ENCODE assay signal across 9 mouse cellular contexts in the genomic region with DNA sequence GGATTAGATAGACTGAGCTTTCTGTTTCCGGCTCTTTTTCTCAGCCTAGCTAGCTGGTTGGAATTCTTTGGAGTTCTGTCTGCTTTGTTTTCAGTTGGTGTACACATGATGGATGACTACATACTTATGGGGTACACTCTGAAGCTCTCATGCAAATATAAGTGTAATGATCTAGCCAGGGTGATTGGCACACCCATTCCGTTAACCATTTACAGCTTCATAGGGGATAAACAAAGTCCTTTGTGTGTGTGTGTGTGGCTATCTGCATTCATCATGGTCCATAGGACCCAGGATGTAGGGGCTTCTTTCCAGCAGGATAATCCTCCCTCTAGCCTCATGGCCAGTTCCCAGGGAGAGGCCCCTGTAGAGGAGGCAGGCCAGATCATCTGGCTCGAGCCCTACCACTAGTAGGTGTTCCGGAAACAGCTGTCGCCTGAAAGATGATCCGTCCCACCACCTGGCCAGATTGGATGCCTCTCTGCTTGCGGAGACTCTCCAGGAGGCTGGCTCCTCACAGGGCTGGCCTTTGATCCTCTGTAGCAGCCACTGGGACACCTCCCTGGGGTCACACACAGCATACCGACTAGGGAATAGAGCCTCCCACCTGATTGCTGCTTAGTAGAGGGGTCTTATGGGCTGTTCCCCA. TPM values are rescaled to one million over a fixed set of nuclear protein-coding genes. Genes with fewer than 3 reads are reported as not detected.
A peak's percentile ranks its signal among the peaks of the same experiment; 100 is the strongest.
DNase-seq lines count a peak whose midpoint lies in the region; ATAC-seq lines count a peak whose summit lies in the region.
"Had no signal": no experiment of that assay in that cellular context is flagged by ENCODE, and none has a peak within 500 bp of the region (broad histone marks: within the 10 kb centered on the region; RNA-seq: fewer than 3 reads in every experiment).

No protein-coding gene starts in this region.

- no peaks in the 10 kb centered on the region for H3K9me3 ChIP-seq in hindbrain, embryonic 14.5 days (ENCODE audit: control insufficient read depth, low read length)
- no peaks in the 10 kb centered on the region for H3K9me3 ChIP-seq in liver, embryonic 12.5 days (replicated peaks)
- no peaks in the 10 kb centered on the region for H3K9me3 ChIP-seq in stomach, embryonic 16.5 days (replicated peaks; ENCODE audit: control insufficient read depth, low read length)

- H3K27ac ChIP-seq in hindbrain, embryonic 14.5 days: peak overlapping the region; percentile 32; the same call in 1 of the 2 replicates
- H3K27ac ChIP-seq in liver, embryonic 12.5 days: no peak overlapping the region
- peak overlapping the region; percentile 17; the same call in 1 of the 2 replicates for H3K27ac ChIP-seq in stomach, embryonic 16.5 days (ENCODE audit: low read length)

- no peaks in the 10 kb centered on the region for H3K36me3 ChIP-seq in hindbrain, embryonic 14.5 days (replicated peaks; ENCODE audit: control insufficient read depth, insufficient read depth)
- H3K36me3 ChIP-seq in liver, embryonic 12.5 days: peaks cover 9% of the 10 kb centered on the region
- H3K36me3 ChIP-seq in stomach, embryonic 16.5 days (ENCODE audit: control insufficient read depth, insufficient read depth, low read length): no peaks in the 10 kb centered on the region

- H3K4me1 ChIP-seq in hindbrain, embryonic 14.5 days (replicated peaks; ENCODE audit: control insufficient read depth, insufficient read depth, low read length): peaks cover 25% of the 10 kb centered on the region
- peaks cover 37% of the 10 kb centered on the region for H3K4me1 ChIP-seq in liver, embryonic 12.5 days
- peaks cover 27% of the 10 kb centered on the region for H3K4me1 ChIP-seq in stomach, embryonic 16.5 days (ENCODE audit: control insufficient read depth, insufficient read depth, low read length)

- peak; percentile 49 for DNase-seq in kidney, adult 11 months
- no peak for DNase-seq in kidney, adult 9 months
- no peak for DNase-seq in hindbrain, embryonic 14.5 days (ENCODE audit: low spot score)
- no peak for DNase-seq in adrenal gland, adult (ENCODE audit: inconsistent age in 2 of 2, low spot score in 1 of 2)
- no peak for DNase-seq in layer of hippocampus, postnatal 25 days (ENCODE audit: extremely low spot score in 1 of 2, low spot score in 1 of 2)
- DNase-seq in cerebellum, adult 11 months: no peak
- DNase-seq: layer of hippocampus, adult 9-11 months had no signal

- H3K9ac ChIP-seq in hindbrain, embryonic 14.5 days: no peak overlapping the region
- H3K9ac ChIP-seq in liver, embryonic 12.5 days: no peak overlapping the region
- no peak overlapping the region for H3K9ac ChIP-seq in stomach, embryonic 16.5 days (ENCODE audit: low read length)

- H3K27me3 ChIP-seq in hindbrain, embryonic 14.5 days (ENCODE audit: control insufficient read depth, insufficient read depth, low read length): no peaks in the 10 kb centered on the region
- no peaks in the 10 kb centered on the region for H3K27me3 ChIP-seq in liver, embryonic 12.5 days (replicated peaks)
- no peaks in the 10 kb centered on the region for H3K27me3 ChIP-seq in stomach, embryonic 16.5 days (ENCODE audit: control insufficient read depth, insufficient read depth, low read length)

- ATAC-seq in hindbrain, embryonic 14.5 days (ENCODE audit: low FRiP score): no peak
- 0 out of 2 replicates have a peak, but pooled peaks have one; percentile 23 for ATAC-seq in liver, embryonic 12.5 days
- ATAC-seq in stomach, embryonic 16.5 days (ENCODE audit: insufficient read depth, low FRiP score): peak; percentile 31

- H3K4me3 ChIP-seq in hindbrain, embryonic 14.5 days (replicated peaks; ENCODE audit: low read length): no peak overlapping the region
- H3K4me3 ChIP-seq in liver, embryonic 12.5 days: no peak overlapping the region
- H3K4me3 ChIP-seq in stomach, embryonic 16.5 days (replicated peaks; ENCODE audit: low read length): no peak overlapping the region

- WGBS in hindbrain, embryonic 14.5 days: 24% methylated on average over 8 of the region's 8 CpGs
- WGBS in liver, embryonic 12.5 days (ENCODE audit: insufficient replicate concordance): 59% methylated on average over 8 of the region's 8 CpGs
- WGBS in stomach, embryonic 16.5 days: 25% methylated on average over 8 of the region's 8 CpGs

- no peak overlapping the region for H3K4me2 ChIP-seq in hindbrain, embryonic 14.5 days (replicated peaks)
- no peak overlapping the region for H3K4me2 ChIP-seq in liver, embryonic 12.5 days
- no peak overlapping the region for H3K4me2 ChIP-seq in stomach, embryonic 16.5 days (ENCODE audit: low read depth, low read length)

RNA-seq across cellular contexts. Expression of gene Cmip, which starts 57.6 kb away (rescaled TPM):
- 131 and 143 TPM in 2 replicates for polyA plus RNA-seq in hindbrain, embryonic 14.5 days (2014; fragmentation: Nextera tagmentation; extraction: Ambion mirVana)
- 18.7 and 21.6 TPM in 2 replicates for polyA plus RNA-seq in liver, embryonic 12.5 days (2016; fragmentation: Nextera tagmentation; extraction: Ambion mirVana)
- 13.7 and 14.2 TPM in 2 replicates for polyA plus RNA-seq in stomach, embryonic 16.5 days (2015; fragmentation: Nextera tagmentation; extraction: Ambion mirVana)
- 100 to 1,000 TPM; 288 to 289 TPM for total RNA-seq in layer of hippocampus, postnatal 25 days (2021)
